Mouse (Mus musculus) olfactory bulb, adult 2 months (tissue): Measurements from ENCODE around the gene Pskh1.

Experiments used
- CTCF ChIP-seq: fragments of 200-500 bp; IDR thresholded peaks from 2 replicates; pipeline ENCODE4 v1.5.1; 2012; ENCODE audit warnings: low read depth, mild to moderate bottlenecking, low read length, moderate library complexity; ENCODE audit not compliant: insufficient read depth
- POLR2A ChIP-seq: fragments of 200-500 bp; IDR thresholded peaks from 2 replicates; pipeline ENCODE4 v1.6.1; 2012; ENCODE audit warnings: mild to moderate bottlenecking, low read depth, low read length, moderate library complexity; ENCODE audit not compliant: insufficient read depth

- TF ChIP-seq POLR2A (no peak), CTCF (no peak)
Observed at GRCm38 (mm10) chr8:105964506-105965265, 64.4 kb downstream of the Pskh1 start.
